Comparison of ENCODE assay signal across 10 mouse cellular contexts in the genomic region with DNA sequence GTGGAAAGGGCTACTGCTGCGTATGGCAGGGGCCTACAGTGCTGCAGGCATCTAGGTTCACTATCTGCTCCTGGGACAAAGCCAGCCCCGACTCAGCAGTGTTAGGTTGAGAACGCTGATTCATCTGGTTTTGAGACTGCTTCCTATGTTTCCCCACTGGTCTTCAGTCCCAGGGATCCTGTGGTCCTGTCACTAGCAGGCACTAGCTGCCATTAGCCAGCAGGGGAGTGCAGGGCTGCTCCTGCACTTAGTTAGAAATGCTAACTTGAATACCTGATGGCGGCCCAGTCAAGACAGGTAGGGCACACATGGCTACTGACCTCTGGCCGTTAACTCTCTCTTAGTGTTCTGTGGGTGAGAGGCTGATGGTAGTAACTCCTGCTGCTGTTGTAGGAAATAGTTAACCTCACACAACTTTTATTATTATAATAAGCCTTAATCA. TPM values are rescaled to one million over a fixed set of nuclear protein-coding genes. Genes with fewer than 3 reads are reported as not detected.
DNase-seq lines count a peak whose midpoint lies in the region; ATAC-seq and TF ChIP-seq lines count a peak whose summit lies in the region.
"Had no signal": no experiment of that assay in that cellular context is flagged by ENCODE, and none has a peak within 500 bp of the region (broad histone marks: within the 10 kb centered on the region; RNA-seq: fewer than 3 reads in every experiment).

No protein-coding gene starts in this region.

- no peak overlapping the region for H3K27ac ChIP-seq in kidney, postnatal 0 days
- peak overlapping the region; percentile 92 for H3K27ac ChIP-seq in liver, embryonic 13.5 days
- H3K27ac ChIP-seq: hindbrain, embryonic 15.5 days had no signal

- H3K27me3 ChIP-seq in kidney, postnatal 0 days (ENCODE audit: insufficient read depth, low read length) = no peaks in the 10 kb centered on the region
- H3K27me3 ChIP-seq in liver, embryonic 13.5 days = no peaks in the 10 kb centered on the region
- H3K27me3 ChIP-seq: hindbrain, embryonic 15.5 days had no signal

- 0 out of 2 replicates have a peak, but pooled peaks have one; percentile 26 for ATAC-seq in kidney, postnatal 0 days (replicated peaks; ENCODE audit: low FRiP score, low read depth)
- ATAC-seq in liver, embryonic 13.5 days (ENCODE audit: low read depth) = peak; percentile 46

- peak; percentile 44; the same call in 1 of the 2 replicates for TF ChIP-seq CTCF in kidney, postnatal 0 days (IDR thresholded peaks at IDR 0.05; ENCODE audit: low read depth)

- DNase-seq in kidney, postnatal 0 days (ENCODE audit: low spot score) = no peak
- no peak for DNase-seq in kidney, adult 18-20 months
- DNase-seq in NIH3T3 (ENCODE audit: low read depth) = peak; percentile 19
- DNase-seq in gastrocnemius, adult 8-10 months (ENCODE audit: low spot score in 2 of 2) = peak; percentile 43 to 64
- DNase-seq in liver, embryonic 13.5 days = peak; percentile 33
- no peak for DNase-seq in right cerebral cortex, postnatal 14 days
- no peak for DNase-seq in left cerebral cortex, adult 9 months (ENCODE audit: low spot score in 2 of 2)
- DNase-seq in layer of hippocampus, adult 9-10 months (ENCODE audit: low spot score) = no peak
- DNase-seq: adrenal gland, postnatal 25 days had no signal

- H3K4me1 ChIP-seq in kidney, postnatal 0 days (replicated peaks; ENCODE audit: insufficient read depth, low read length) = no peaks in the 10 kb centered on the region
- H3K4me1 ChIP-seq in liver, embryonic 13.5 days (replicated peaks) = peaks cover 68% of the 10 kb centered on the region
- H3K4me1 ChIP-seq: hindbrain, embryonic 15.5 days had no signal

- no peak overlapping the region for H3K4me2 ChIP-seq in kidney, postnatal 0 days (ENCODE audit: low read length)
- H3K4me2 ChIP-seq in liver, embryonic 13.5 days = peak overlapping the region; percentile 57
- H3K4me2 ChIP-seq: hindbrain, embryonic 15.5 days had no signal

- H3K9me3 ChIP-seq in kidney, postnatal 0 days (replicated peaks; ENCODE audit: low read length) = no peaks in the 10 kb centered on the region
- H3K9me3 ChIP-seq in liver, embryonic 13.5 days (replicated peaks) = no peaks in the 10 kb centered on the region
- H3K9me3 ChIP-seq: hindbrain, embryonic 15.5 days had no signal

- H3K4me3 ChIP-seq in kidney, postnatal 0 days (replicated peaks; ENCODE audit: low read depth, low read length) = no peak overlapping the region
- H3K4me3 ChIP-seq in liver, embryonic 13.5 days (replicated peaks) = no peak overlapping the region
- H3K4me3 ChIP-seq: hindbrain, embryonic 15.5 days had no signal

- no peak overlapping the region for H3K9ac ChIP-seq in kidney, postnatal 0 days (ENCODE audit: low read depth, low read length)
- H3K9ac ChIP-seq in liver, embryonic 13.5 days = peak overlapping the region; percentile 40; the same call in 1 of the 2 replicates
- H3K9ac ChIP-seq: hindbrain, embryonic 15.5 days had no signal

- 63% methylated on average over 5 of the region's 5 CpGs for WGBS in kidney, postnatal 0 days
- WGBS in liver, embryonic 13.5 days (ENCODE audit: insufficient replicate concordance) = 36% methylated on average over 5 of the region's 5 CpGs

- H3K36me3 ChIP-seq in kidney, postnatal 0 days (ENCODE audit: insufficient read depth, low read length) = no peaks in the 10 kb centered on the region
- H3K36me3 ChIP-seq in liver, embryonic 13.5 days = peaks cover 37% of the 10 kb centered on the region

RNA-seq across cellular contexts. Expression of gene Dop1b, which starts 32.4 kb away (rescaled TPM):
- polyA plus RNA-seq in kidney, postnatal 0 days (2015; fragmentation: Nextera tagmentation; extraction: Ambion mirVana) = 22.5 and 23.6 TPM in 2 replicates
- total RNA-seq in gastrocnemius, adult 8-10 months (2022) = 10 to 100 TPM; 39.7 to 52.0 (median 48.4) TPM
- 8.7 and 10.3 TPM in 2 replicates for polyA plus RNA-seq in liver, embryonic 13.5 days (2015; fragmentation: Nextera tagmentation; extraction: Ambion mirVana)

Comparison
In these comparisons a context has a peak if more than half of its experiments do, and no peak if none do; other contexts are left out.
1. DNase-seq: peak in NIH3T3 (single experiment), gastrocnemius, adult 8-10 months (2 of 2) and liver, embryonic 13.5 days (single experiment); none in kidney, postnatal 0 days (single experiment), kidney, adult 18-20 months (single experiment), right cerebral cortex, postnatal 14 days (single experiment), left cerebral cortex, adult 9 months (0 of 2) and layer of hippocampus, adult 9-10 months (single experiment).